Mouse (Mus musculus): Measurements from ENCODE around the gene Zmynd11.
A peak's percentile ranks its signal among the peaks of the same experiment; 100 is the strongest.

Gene Zmynd11

DNA sequence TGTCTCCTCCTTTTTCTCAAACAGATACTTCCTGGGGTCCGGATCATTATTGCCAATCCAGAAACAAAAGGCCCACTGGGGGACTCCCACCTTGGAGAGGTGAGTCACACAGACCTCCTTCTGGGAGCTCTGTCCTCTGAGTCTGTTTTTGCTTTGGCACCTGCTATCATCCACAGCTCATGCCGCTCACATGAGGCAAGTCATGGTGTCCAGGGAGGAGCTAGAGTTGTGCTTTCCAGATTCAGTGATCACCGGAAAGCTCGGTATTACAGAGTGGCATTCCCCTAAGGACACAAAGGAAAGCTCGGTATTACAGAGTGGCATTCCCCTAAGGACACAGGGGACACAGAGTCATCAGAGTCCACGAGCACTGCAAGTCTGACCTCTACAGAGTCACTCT is 108.5 kb downstream of the Zmynd11 start:
- DNase-seq (ENCODE audit: low read depth, low spot score), result no peak

DNA sequence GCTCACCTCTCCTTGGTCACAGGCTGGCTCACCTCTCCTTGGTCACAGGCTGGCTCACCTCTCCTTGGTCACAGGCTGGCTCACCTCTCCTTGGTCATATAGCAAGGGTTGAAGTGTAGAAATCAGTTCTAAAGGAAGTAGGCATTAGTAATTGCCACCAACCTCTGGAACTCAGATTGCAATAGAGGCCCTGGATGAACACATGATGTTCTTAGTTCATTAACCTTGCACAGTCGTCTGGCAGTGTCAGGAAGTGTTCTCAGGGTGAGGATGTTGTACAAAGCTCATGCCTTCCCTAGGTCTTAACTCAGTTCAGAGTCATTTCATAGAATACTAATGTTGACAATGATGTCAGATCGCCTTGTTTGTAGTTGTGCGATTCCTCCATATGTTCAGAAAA is 112.1 kb downstream of the Zmynd11 start:
- DNase-seq (ENCODE audit: low read depth, low spot score), result no peak

DNA sequence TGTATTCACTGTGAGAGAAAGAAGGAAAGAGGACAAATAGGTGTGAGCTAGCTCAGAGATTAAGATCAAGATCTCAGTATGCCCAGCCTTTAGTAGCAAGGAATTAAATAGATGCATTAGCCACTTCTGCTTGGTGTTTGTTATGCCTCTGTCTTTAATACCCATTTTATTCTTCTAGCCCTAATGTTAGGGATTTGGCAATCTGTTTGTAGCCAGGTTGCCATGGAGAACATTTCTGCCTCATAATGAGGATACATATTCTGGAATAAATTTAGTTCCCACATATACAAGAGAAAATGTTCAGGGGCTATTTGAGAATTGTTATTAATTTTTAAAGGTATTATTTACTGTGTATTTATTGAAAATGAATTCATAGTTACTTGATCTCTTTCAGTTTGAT is 114.5 kb downstream of the Zmynd11 start:
- DNase-seq (ENCODE audit: low read depth, low spot score), result no peak

DNA sequence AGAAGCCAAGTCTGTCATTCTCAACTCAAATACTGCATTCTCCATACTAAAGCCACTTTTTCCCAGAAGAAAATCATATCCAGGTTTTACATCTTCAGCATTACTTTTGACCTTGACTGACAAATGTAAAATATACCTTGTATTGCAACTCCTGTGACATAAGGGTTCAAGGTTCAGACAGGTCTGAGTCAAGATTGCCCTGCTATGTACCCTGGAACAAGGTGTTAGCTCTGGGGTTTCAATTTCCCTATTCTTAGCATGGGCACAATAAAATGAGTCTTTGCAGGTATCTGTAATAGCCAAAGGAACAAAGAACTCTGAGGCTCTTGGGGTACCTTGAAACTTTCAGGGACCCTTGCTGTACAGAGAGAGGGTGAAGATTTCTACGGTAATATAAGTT is 115.2 kb downstream of the Zmynd11 start:
- DNase-seq (ENCODE audit: low read depth, low spot score), result no peak

DNA sequence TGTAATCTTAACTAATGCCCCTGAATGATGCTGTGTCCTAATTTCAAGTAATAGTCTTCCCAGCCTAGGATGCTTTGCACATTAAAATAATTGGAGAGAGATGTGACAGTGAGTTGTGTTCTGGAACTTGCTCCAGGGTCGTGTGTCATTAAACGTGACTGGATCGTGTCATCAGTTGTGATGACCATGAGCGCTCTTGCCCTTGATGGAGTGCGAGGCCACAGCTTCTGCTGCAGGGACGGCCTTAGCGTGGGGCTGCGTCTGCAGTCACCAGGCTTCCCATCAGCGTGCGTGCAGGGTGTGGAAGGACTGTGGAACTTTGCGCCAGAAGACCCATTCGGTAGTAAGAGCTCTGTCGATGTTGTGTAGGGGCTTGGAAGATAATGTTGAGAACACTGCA is 116.4 kb downstream of the Zmynd11 start:
- DNase-seq (ENCODE audit: low read depth, low spot score), result no peak

DNA sequence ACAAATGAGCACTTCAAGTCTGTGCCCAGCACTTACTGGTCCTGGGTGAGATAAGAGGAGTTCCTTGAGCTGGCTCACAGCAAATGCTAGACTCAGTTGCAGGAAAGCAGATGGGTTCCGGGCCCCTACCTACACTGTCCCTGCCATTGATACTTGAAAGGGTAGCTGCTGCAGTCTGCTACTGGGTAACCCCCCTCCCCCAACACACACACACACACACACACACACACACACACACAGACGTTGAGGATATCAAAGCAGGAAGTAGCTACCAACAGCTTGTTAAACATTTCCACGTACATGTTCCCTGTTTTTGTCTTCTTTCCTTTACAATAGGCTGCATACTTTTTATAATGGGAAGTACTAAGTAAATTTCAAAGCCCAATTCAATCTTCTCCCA is 127.2 kb downstream of the Zmynd11 start:
- no peak for DNase-seq (ENCODE audit: low read depth, low spot score)

DNA sequence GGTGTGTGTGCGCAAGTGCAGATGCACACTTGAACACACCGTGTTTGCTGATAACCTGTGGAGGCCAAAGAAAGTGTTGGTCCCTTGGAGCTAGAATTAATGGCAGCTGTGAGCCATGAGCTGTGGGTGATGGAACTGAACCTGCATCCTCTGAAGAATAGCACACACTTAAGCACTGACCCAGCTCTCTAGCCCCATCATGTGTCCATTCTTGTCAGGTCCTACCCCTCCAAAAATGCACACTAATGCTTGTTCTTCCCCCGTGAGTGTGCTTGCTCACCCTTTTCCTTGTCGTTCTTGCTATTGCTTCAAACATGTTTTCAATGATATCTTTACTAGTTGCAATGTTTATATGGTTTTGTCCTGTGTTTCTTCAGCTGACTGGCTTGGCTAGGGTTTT is 128.6 kb downstream of the Zmynd11 start:
- DNase-seq (ENCODE audit: low read depth, low spot score), result peak; percentile 68

DNA sequence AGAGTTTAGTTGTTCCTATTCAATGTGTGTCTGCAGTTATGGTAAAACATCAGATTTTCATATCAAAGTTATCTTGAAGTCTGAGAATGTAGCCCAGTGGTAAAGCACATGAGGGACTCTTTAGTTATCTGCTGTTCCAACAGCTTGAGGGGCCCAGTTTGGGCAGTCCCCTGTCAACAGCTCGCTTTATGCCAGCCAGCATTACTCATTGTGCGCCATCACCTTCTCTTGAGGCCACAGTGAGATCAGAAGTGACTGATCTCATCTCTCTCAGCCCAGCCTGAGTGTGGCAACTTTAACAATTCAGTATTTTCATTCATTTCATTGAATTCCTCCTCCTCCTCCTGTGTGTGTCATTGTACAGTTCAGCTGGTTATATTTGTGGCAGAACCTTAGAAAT is 129.2 kb downstream of the Zmynd11 start:
- DNase-seq (ENCODE audit: low read depth, low spot score), result no peak
